Mouse (Mus musculus) left cerebral cortex, adult 11 months (tissue): Measurements from ENCODE around the gene Gpha2.

Experiments
- DNase-seq: peaks from one replicate; pipeline ENCODE4 v3.0.0; 2022; ENCODE audit warnings: low spot score

The Gpha2 gene

GRCm38 (mm10) chr19:6272738-6273137 is 46.6 kb downstream of the Gpha2 start:
- peak; percentile 40 for DNase-seq

- DNase-seq: no peak
These were observed 47.4 kb downstream of the Gpha2 start for GRCm38 (mm10) chr19:6273592-6273991.

GRCm38 (mm10) chr19:6273998-6274608 is 47.9 kb downstream of the Gpha2 start:
- no peak for DNase-seq

- no peak for DNase-seq
These were observed 49.7 kb downstream of the Gpha2 start for GRCm38 (mm10) chr19:6275740-6276389.

- peak; percentile 95 for DNase-seq
These were observed 50.5 kb downstream of the Gpha2 start, which contains the start of gene Ehd1 for GRCm38 (mm10) chr19:6276426-6277421. Gene Ehd1, plus strand, starts transcription at chr19:6276725.
